Mouse (Mus musculus): ENCODE measurements at regions not wholly inside any gene's neighbourhood (a gene's known extent, or its start where the extent isn't known, plus 50 kb on each side); places are given as distances from the start of the nearest gene placed in this dataset.
"Not testable (repeated sequence)": the region's sequence is repeated elsewhere in the genome, so short reads cannot be mapped to it uniquely, and the experiment has no call there.

DNA sequence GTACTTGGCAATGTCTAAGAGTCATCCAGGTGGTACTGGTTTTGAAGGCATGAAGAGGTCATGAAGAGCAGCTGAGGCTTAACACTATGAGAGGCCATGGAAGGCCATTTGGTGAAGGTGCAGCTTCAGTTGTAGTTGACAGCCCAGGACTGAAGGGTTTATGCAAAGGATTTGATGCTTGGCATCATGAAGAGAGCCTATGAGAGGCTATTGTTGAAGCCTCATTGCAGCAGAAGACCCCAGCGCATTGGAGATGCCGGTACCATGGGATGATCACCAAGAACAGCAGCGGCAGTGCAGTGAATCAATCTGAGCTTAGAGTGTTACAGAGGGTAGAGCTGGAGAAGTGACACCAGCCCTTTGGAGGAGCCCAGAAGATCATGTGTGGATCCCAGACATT lies 60.7 kb upstream of the Atp1b1 start:
- no peak overlapping the region for H3K4me3 ChIP-seq
- H3K27ac ChIP-seq = no peak overlapping the region
- H3K9ac ChIP-seq (ENCODE audit: low read depth, low read length) = no peak overlapping the region
- no peaks in the 10 kb centered on the region for H3K4me1 ChIP-seq (ENCODE audit: control insufficient read depth, insufficient read depth, low read length)
- no peaks in the 10 kb centered on the region for H3K79me2 ChIP-seq (replicated peaks; ENCODE audit: control insufficient read depth, insufficient read depth, low read length)
- WGBS = 93% methylated on average over 3 of the region's 3 CpGs
- no peak for TF ChIP-seq POLR2A (IDR thresholded peaks at IDR 0.05; ENCODE audit: insufficient read depth, low read depth, low read length)
- no peak for TF ChIP-seq EP300 (IDR thresholded peaks at IDR 0.05; ENCODE audit: insufficient read depth, low read depth, low read length)
- TF ChIP-seq CTCF (IDR thresholded peaks at IDR 0.05) = no peak
- no peaks in the 10 kb centered on the region for H3K27me3 ChIP-seq (ENCODE audit: control insufficient read depth, insufficient read depth, low read length)
- no peak for DNase-seq
- intact Hi-C loops (cut with DNase I) = no loop called here
- no peaks in the 10 kb centered on the region for H3K36me3 ChIP-seq (ENCODE audit: control insufficient read depth, insufficient read depth, low read length)

DNA sequence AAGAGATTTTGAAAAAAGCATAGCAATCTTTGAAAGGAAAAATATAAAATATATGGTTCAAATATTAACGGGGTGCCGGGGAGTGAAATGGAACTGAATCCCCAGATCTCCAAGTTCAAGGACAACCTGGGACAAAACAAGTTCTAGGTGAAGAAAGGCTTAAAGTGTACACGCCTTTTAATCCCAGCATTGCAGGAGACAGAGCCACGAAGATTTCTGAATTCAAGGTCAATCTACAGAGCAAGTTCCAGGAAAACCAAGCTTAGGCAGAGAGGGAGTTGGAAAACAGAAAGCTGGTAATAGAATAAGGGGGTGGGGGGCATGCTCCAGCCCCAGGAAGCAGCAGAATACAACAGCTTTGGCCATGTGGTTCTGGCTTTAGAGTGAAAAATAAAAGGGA lies 60.2 kb upstream of the Atp1b1 start:
- intact Hi-C loops (cut with DNase I) = no loop called here
- Histone ChIP-seq H3K4me3 (no peak overlapping the region), H3K27me3 (ENCODE audit: control insufficient read depth, insufficient read depth, low read length) (no peaks in the 10 kb centered on the region), H3K9ac (ENCODE audit: low read depth, low read length) (no peak overlapping the region), H3K36me3 (ENCODE audit: control insufficient read depth, insufficient read depth, low read length) (no peaks in the 10 kb centered on the region), H3K27ac (no peak overlapping the region), H3K4me1 (ENCODE audit: control insufficient read depth, insufficient read depth, low read length) (no peaks in the 10 kb centered on the region), H3K79me2 (replicated peaks; ENCODE audit: control insufficient read depth, insufficient read depth, low read length) (no peaks in the 10 kb centered on the region)
- TF ChIP-seq CTCF (IDR thresholded peaks at IDR 0.05) = no peak
- no peak for TF ChIP-seq POLR2A (IDR thresholded peaks at IDR 0.05; ENCODE audit: insufficient read depth, low read depth, low read length)
- TF ChIP-seq EP300 (IDR thresholded peaks at IDR 0.05; ENCODE audit: insufficient read depth, low read depth, low read length) = no peak
- 86% methylated on average over 4 of the region's 4 CpGs for WGBS
- DNase-seq = no peak

DNA sequence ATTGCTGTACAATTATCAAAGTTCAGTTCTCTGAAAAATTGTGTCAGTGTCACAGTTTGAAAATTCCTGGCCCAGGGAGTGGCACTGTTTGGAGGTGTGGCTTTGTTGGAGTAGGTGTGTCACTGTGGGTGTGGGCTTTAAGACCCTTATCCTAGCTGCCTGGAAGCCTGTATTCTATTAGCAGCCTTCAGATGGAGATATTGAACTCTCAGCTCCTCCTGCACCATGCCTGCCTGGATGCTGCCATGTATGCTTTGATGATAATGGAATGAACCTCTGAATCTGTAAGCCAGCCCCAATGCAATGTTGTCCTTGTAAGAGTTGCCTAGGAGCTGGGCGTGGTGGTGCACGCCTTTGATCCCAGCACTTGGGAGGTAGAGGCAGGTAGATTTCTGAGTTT lies 59.2 kb upstream of the Atp1b1 start:
- WGBS = 94% methylated on average over 2 of the region's 2 CpGs
- intact Hi-C loops (cut with DNase I) = not testable (repeated sequence)

DNA sequence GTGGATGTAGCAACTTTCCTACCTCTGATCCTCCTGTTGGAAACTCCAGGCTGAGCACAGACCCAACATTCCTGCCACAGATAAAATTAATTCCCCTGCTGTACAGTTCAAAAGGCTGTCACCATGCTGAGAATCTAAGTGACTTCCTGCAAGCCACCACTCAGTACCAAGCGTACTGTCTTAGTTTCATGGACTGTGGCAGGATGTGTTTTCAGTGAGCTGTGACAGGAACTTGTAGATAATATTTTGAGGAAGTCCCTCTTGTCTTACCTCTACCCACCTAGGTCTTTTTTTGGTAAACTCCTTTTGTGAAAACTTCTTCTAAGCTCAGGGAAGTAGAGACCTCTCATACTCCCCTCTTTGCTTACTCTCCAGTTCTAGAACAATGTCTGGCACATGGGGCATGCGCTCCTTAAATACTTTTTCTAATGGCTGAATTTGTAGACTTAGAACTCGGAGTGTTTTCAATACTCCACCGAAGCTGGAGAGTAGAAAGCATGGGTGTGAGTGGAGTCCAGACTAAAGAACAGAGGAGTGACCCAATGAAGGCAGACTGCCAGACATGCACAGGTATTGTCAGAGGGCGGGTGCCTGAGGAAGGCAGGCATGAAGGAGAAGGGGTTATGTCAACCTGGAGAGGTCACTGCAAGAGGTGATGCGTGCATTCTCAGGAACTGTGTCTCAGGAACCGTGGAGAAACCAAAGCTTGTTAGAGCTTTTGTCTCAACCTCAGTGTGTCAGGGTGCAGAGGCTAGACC lies 53.7 kb upstream of the Atp1b1 start:
- no peak overlapping the region for H3K9ac ChIP-seq (ENCODE audit: low read depth, low read length)
- WGBS = 84% methylated on average over 7 of the region's 7 CpGs
- no peak overlapping the region for H3K4me3 ChIP-seq
- no peaks in the 10 kb centered on the region for H3K79me2 ChIP-seq (replicated peaks; ENCODE audit: control insufficient read depth, insufficient read depth, low read length)
- intact Hi-C loops (cut with DNase I) = no loop called here
- no peaks in the 10 kb centered on the region for H3K4me1 ChIP-seq (ENCODE audit: control insufficient read depth, insufficient read depth, low read length)
- H3K27ac ChIP-seq = no peak overlapping the region
- TF ChIP-seq POLR2A (IDR thresholded peaks at IDR 0.05; ENCODE audit: insufficient read depth, low read depth, low read length) (no peak), CTCF (IDR thresholded peaks at IDR 0.05) (no peak), EP300 (IDR thresholded peaks at IDR 0.05; ENCODE audit: insufficient read depth, low read depth, low read length) (no peak)
- no peaks in the 10 kb centered on the region for H3K36me3 ChIP-seq (ENCODE audit: control insufficient read depth, insufficient read depth, low read length)
- no peaks in the 10 kb centered on the region for H3K27me3 ChIP-seq (ENCODE audit: control insufficient read depth, insufficient read depth, low read length)
- DNase-seq = no peak

More for the DNA sequence above, 59.2 kb upstream of the Atp1b1 start:
- not testable (repeated sequence) for H3K4me1 ChIP-seq (ENCODE audit: control insufficient read depth, insufficient read depth, low read length); H3K79me2 ChIP-seq (replicated peaks; ENCODE audit: control insufficient read depth, insufficient read depth, low read length); H3K9ac ChIP-seq (ENCODE audit: low read depth, low read length); H3K27ac ChIP-seq; H3K4me3 ChIP-seq; H3K27me3 ChIP-seq (ENCODE audit: control insufficient read depth, insufficient read depth, low read length); H3K36me3 ChIP-seq (ENCODE audit: control insufficient read depth, insufficient read depth, low read length); DNase-seq

DNA sequence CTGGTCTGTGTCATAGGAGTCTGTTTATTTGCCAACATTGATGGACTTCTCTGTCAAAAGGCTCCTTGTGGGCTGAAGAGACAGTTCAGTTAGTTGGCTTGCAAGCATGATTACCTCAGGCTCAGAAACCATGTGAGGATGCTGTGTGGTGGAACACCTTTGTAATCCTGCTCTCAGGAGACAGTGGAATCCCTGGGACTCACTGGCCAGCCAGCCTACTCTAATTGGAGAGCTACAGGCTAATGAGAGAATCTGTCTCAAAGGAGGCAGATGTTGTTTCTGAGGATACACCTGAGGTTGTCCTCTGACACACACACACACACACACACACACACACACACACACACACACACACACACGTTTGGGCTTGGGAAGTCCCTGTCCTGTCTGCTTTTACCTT lies 51.1 kb upstream of the Atp1b1 start:
- Histone ChIP-seq H3K36me3 (ENCODE audit: control insufficient read depth, insufficient read depth, low read length) (no peaks in the 10 kb centered on the region), H3K4me1 (ENCODE audit: control insufficient read depth, insufficient read depth, low read length) (no peaks in the 10 kb centered on the region), H3K9ac (ENCODE audit: low read depth, low read length) (no peak overlapping the region), H3K27ac (no peak overlapping the region), H3K4me3 (no peak overlapping the region), H3K79me2 (replicated peaks; ENCODE audit: control insufficient read depth, insufficient read depth, low read length) (no peaks in the 10 kb centered on the region), H3K27me3 (ENCODE audit: control insufficient read depth, insufficient read depth, low read length) (no peaks in the 10 kb centered on the region)
- DNase-seq = no peak
- 54% methylated on average over 1 of the region's 1 CpGs for WGBS
- TF ChIP-seq POLR2A (IDR thresholded peaks at IDR 0.05; ENCODE audit: insufficient read depth, low read depth, low read length) = no peak
- no peak for TF ChIP-seq CTCF (IDR thresholded peaks at IDR 0.05)
- no peak for TF ChIP-seq EP300 (IDR thresholded peaks at IDR 0.05; ENCODE audit: insufficient read depth, low read depth, low read length)
- intact Hi-C loops (cut with DNase I) = no loop called here

GRCm38 (mm10) chr1:164508556-164508955 lies 50.4 kb upstream of the Atp1b1 start:
- Histone ChIP-seq H3K79me2 (replicated peaks; ENCODE audit: control insufficient read depth, insufficient read depth, low read length) (no peaks in the 10 kb centered on the region), H3K36me3 (ENCODE audit: control insufficient read depth, insufficient read depth, low read length) (no peaks in the 10 kb centered on the region), H3K9ac (ENCODE audit: low read depth, low read length) (no peak overlapping the region), H3K4me3 (no peak overlapping the region), H3K4me1 (ENCODE audit: control insufficient read depth, insufficient read depth, low read length) (no peaks in the 10 kb centered on the region), H3K27ac (no peak overlapping the region), H3K27me3 (ENCODE audit: control insufficient read depth, insufficient read depth, low read length) (no peaks in the 10 kb centered on the region)
- TF ChIP-seq EP300 (IDR thresholded peaks at IDR 0.05; ENCODE audit: insufficient read depth, low read depth, low read length) (no peak), POLR2A (IDR thresholded peaks at IDR 0.05; ENCODE audit: insufficient read depth, low read depth, low read length) (no peak), CTCF (IDR thresholded peaks at IDR 0.05) (no peak)
- DNase-seq = no peak
- intact Hi-C loops (cut with DNase I) = no loop called here
- 85% methylated on average over 8 of the region's 8 CpGs for WGBS

Data from heart, adult 2 months (tissue).